In the genomic region with DNA sequence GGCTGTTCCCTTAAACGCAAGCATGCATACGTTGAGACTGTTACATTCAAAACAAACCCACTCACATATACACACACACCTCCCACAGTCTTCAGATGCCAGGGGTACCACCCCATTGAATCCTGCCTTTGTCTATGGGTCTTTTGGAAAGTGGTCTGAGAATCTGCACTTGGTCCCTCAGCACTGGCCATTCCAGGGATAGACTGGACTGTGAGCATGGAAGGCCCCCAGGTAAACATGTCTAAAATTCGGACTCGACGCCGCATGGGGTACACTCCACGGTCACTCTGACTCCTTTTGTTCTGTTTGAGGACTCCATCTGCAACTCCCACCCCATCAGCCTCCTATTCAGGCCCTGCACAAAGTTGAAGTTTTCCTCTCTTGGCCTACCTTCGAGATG, we compare ENCODE assay signal across 9 mouse cellular contexts. TPM values are rescaled to one million over a fixed set of nuclear protein-coding genes. Genes with fewer than 3 reads are reported as not detected.
DNase-seq lines count a peak whose midpoint lies in the region; ATAC-seq and TF ChIP-seq lines count a peak whose summit lies in the region.
"Had no signal": no experiment of that assay in that cellular context is flagged by ENCODE, and none has a peak within 500 bp of the region (broad histone marks: within the 10 kb centered on the region; RNA-seq: fewer than 3 reads in every experiment).

No protein-coding gene starts in this region.

- no peak overlapping the region for H3K4me3 ChIP-seq in lung, embryonic 14.5 days (ENCODE audit: low read depth, low read length)
- peak overlapping the region; percentile 82 for H3K4me3 ChIP-seq in forebrain, embryonic 15.5 days
- H3K4me3 ChIP-seq in limb, embryonic 12.5 days (replicated peaks) = peak overlapping the region; percentile 53; the same call in 1 of the 2 replicates
- H3K4me3 ChIP-seq in stomach, embryonic 15.5 days (replicated peaks) = peak overlapping the region; percentile 62
- no peak overlapping the region for H3K4me3 ChIP-seq in lung, postnatal 0 days (ENCODE audit: low read depth, low read length)
- H3K4me3 ChIP-seq: myocyte had no signal

- H3K27ac ChIP-seq in lung, embryonic 14.5 days (ENCODE audit: low read depth) = no peak overlapping the region
- peak overlapping the region; percentile 91; the same call in 1 of the 2 replicates for H3K27ac ChIP-seq in forebrain, embryonic 15.5 days (replicated peaks)
- no peak overlapping the region for H3K27ac ChIP-seq in limb, embryonic 12.5 days
- H3K27ac ChIP-seq in stomach, embryonic 15.5 days = 0 out of 2 replicates have a peak overlapping the region, but pooled peaks have one; percentile 64
- H3K27ac ChIP-seq in lung, postnatal 0 days (ENCODE audit: low read length) = no peak overlapping the region

- no peak for DNase-seq in lung, embryonic 14.5 days
- DNase-seq in lung, adult 18-20 months = no peak
- no peak for DNase-seq in urinary bladder, adult 18-20 months (ENCODE audit: low spot score in 2 of 2)
- no peak for DNase-seq in lung, postnatal 0 days (ENCODE audit: low spot score)

- H3K4me2 ChIP-seq in lung, embryonic 14.5 days = peak overlapping the region; percentile 89
- peak overlapping the region; percentile 79 for H3K4me2 ChIP-seq in forebrain, embryonic 15.5 days (replicated peaks)
- peak overlapping the region; percentile 99 for H3K4me2 ChIP-seq in limb, embryonic 12.5 days
- peak overlapping the region; percentile 99 for H3K4me2 ChIP-seq in stomach, embryonic 15.5 days
- no peak overlapping the region for H3K4me2 ChIP-seq in lung, postnatal 0 days (replicated peaks; ENCODE audit: low read depth, low read length)

- H3K9me3 ChIP-seq in lung, embryonic 14.5 days (ENCODE audit: low read depth, low read length) = no peaks in the 10 kb centered on the region
- no peaks in the 10 kb centered on the region for H3K9me3 ChIP-seq in forebrain, embryonic 15.5 days
- H3K9me3 ChIP-seq in limb, embryonic 12.5 days = no peaks in the 10 kb centered on the region
- no peaks in the 10 kb centered on the region for H3K9me3 ChIP-seq in stomach, embryonic 15.5 days
- no peaks in the 10 kb centered on the region for H3K9me3 ChIP-seq in lung, postnatal 0 days (ENCODE audit: low read length)

- H3K36me3 ChIP-seq in lung, embryonic 14.5 days (ENCODE audit: insufficient read depth) = no peaks in the 10 kb centered on the region
- H3K36me3 ChIP-seq in forebrain, embryonic 15.5 days = no peaks in the 10 kb centered on the region
- H3K36me3 ChIP-seq in limb, embryonic 12.5 days = no peaks in the 10 kb centered on the region
- no peaks in the 10 kb centered on the region for H3K36me3 ChIP-seq in stomach, embryonic 15.5 days
- H3K36me3 ChIP-seq in lung, postnatal 0 days (ENCODE audit: insufficient read depth, low read length) = no peaks in the 10 kb centered on the region

- TF ChIP-seq CTCF in lung, embryonic 14.5 days (IDR thresholded peaks at IDR 0.05; ENCODE audit: low read depth) = no peak
- TF ChIP-seq CTCF in lung, postnatal 0 days (IDR thresholded peaks at IDR 0.05) = no peak

- ATAC-seq in lung, embryonic 14.5 days (ENCODE audit: insufficient read depth) = no peak
- ATAC-seq in forebrain, embryonic 15.5 days (replicated peaks) = no peak; the same call in 1 of the 2 replicates
- ATAC-seq in limb, embryonic 12.5 days (ENCODE audit: insufficient number of reproducible peaks, insufficient read depth, low FRiP score, low TSS enrichment, low read depth) = no peak
- ATAC-seq in stomach, embryonic 15.5 days (ENCODE audit: insufficient read depth, low FRiP score, low read depth) = no peak
- no peak for ATAC-seq in lung, postnatal 0 days

- WGBS in lung, embryonic 14.5 days = 71% methylated on average over 8 of the region's 8 CpGs
- 75% methylated on average over 8 of the region's 8 CpGs for WGBS in forebrain, embryonic 15.5 days
- WGBS in limb, embryonic 12.5 days = 79% methylated on average over 8 of the region's 8 CpGs
- WGBS in stomach, embryonic 15.5 days = 72% methylated on average over 8 of the region's 8 CpGs
- 65% methylated on average over 8 of the region's 8 CpGs for WGBS in lung, postnatal 0 days

- peaks cover 12% of the 10 kb centered on the region for H3K27me3 ChIP-seq in lung, embryonic 14.5 days (ENCODE audit: insufficient read depth, low read length)
- no peaks in the 10 kb centered on the region for H3K27me3 ChIP-seq in forebrain, embryonic 15.5 days
- H3K27me3 ChIP-seq in limb, embryonic 12.5 days = peaks cover 40% of the 10 kb centered on the region
- peaks cover 7% of the 10 kb centered on the region; the same call in 1 of the 2 replicates for H3K27me3 ChIP-seq in stomach, embryonic 15.5 days (replicated peaks)
- H3K27me3 ChIP-seq in lung, postnatal 0 days (replicated peaks; ENCODE audit: insufficient read depth, low read length) = no peaks in the 10 kb centered on the region

- H3K4me1 ChIP-seq in lung, embryonic 14.5 days (ENCODE audit: insufficient read depth) = no peaks in the 10 kb centered on the region; the same call in 1 of the 2 replicates
- peaks cover 13% of the 10 kb centered on the region; the same call in 1 of the 2 replicates for H3K4me1 ChIP-seq in forebrain, embryonic 15.5 days
- H3K4me1 ChIP-seq in limb, embryonic 12.5 days (replicated peaks) = peaks cover 9% of the 10 kb centered on the region
- 0 out of 2 replicates have a peak, but pooled peaks cover 9% of the 10 kb centered on the region for H3K4me1 ChIP-seq in stomach, embryonic 15.5 days
- peaks cover 7% of the 10 kb centered on the region for H3K4me1 ChIP-seq in lung, postnatal 0 days (ENCODE audit: insufficient read depth, low read depth, low read length)

- no peak for TF ChIP-seq EP300 in lung, postnatal 0 days (IDR thresholded peaks at IDR 0.05)

- H3K9ac ChIP-seq in lung, embryonic 14.5 days = no peak overlapping the region
- peak overlapping the region; percentile 74 for H3K9ac ChIP-seq in forebrain, embryonic 15.5 days (replicated peaks)
- no peak overlapping the region for H3K9ac ChIP-seq in limb, embryonic 12.5 days (replicated peaks)
- H3K9ac ChIP-seq in stomach, embryonic 15.5 days = no peak overlapping the region
- no peak overlapping the region for H3K9ac ChIP-seq in lung, postnatal 0 days (replicated peaks; ENCODE audit: low read depth)

RNA-seq across cellular contexts. Expression of a gene that starts 0.5 kb away (rescaled TPM):
- 0.20 and 0.30 TPM in 2 replicates for polyA plus RNA-seq in lung, embryonic 14.5 days (2014; fragmentation: Nextera tagmentation; extraction: Ambion mirVana)
- 10.4 and 10.8 TPM in 2 replicates for polyA plus RNA-seq in forebrain, embryonic 15.5 days (2015; fragmentation: Nextera tagmentation; extraction: Ambion mirVana)
- 0.19 and 0.25 TPM in 2 replicates for polyA plus RNA-seq in limb, embryonic 12.5 days (2016; fragmentation: Nextera tagmentation; extraction: Ambion mirVana)
- 3.7 and 4.7 TPM in 2 replicates for polyA plus RNA-seq in stomach, embryonic 15.5 days (2015; fragmentation: Nextera tagmentation; extraction: Ambion mirVana)
- polyA plus RNA-seq in lung, postnatal 0 days (2015; fragmentation: Nextera tagmentation; extraction: Ambion mirVana) = 0.21 and 0.24 TPM in 2 replicates
- polyA plus RNA-seq: Patski had no signal

Comparison
In these comparisons a context has a peak if more than half of its experiments do, and no peak if none do; other contexts are left out.
1. H3K27ac ChIP-seq: peak in forebrain, embryonic 15.5 days (single experiment) and stomach, embryonic 15.5 days (single experiment); none in lung, embryonic 14.5 days (single experiment), limb, embryonic 12.5 days (single experiment) and lung, postnatal 0 days (single experiment).
2. H3K4me3 ChIP-seq: peak in forebrain, embryonic 15.5 days (single experiment), limb, embryonic 12.5 days (single experiment) and stomach, embryonic 15.5 days (single experiment); none in lung, embryonic 14.5 days (single experiment) and lung, postnatal 0 days (single experiment).